Mouse (Mus musculus) limb, embryonic 11.5 days (tissue): ENCODE results near the gene Bnip1. TPM values are rescaled to one million over a fixed set of nuclear protein-coding genes. Genes with fewer than 3 reads are reported as not detected.

ENCODE experiments used
- ATAC-seq: fragments of 200-750 bp; cut with Nextera tagmentation; 2 replicates; pipeline ENCODE4 v1.8.0; 2017; ENCODE audit warnings: low read depth; ENCODE audit not compliant: insufficient number of reproducible peaks, low FRiP score, low TSS enrichment
- DNase-seq: peaks from one replicate; pipeline ENCODE4 v3.0.0-alpha.2; 2015; ENCODE audit warnings: low spot score
- H3K27ac ChIP-seq: fragments of 300-500 bp; sonication (generic); replicated peaks from 2 replicates; pipeline ENCODE4 v1.5.1; 2014; ENCODE audit warnings: low read depth, mild to moderate bottlenecking, low read length
- H3K27me3 ChIP-seq: fragments of 300-500 bp; sonication (generic); 2 replicates; pipeline ENCODE4 v1.6.1; 2014; ENCODE audit warnings: mild to moderate bottlenecking, low read length, mixed read lengths; ENCODE audit not compliant: control insufficient read depth, insufficient read depth
- H3K36me3 ChIP-seq: fragments of 300-500 bp; sonication (generic); 2 replicates; pipeline ENCODE4 v1.6.1; 2014; ENCODE audit warnings: mild to moderate bottlenecking, low read length, moderate library complexity, mixed read lengths; ENCODE audit not compliant: control insufficient read depth, insufficient read depth
- H3K4me1 ChIP-seq: fragments of 300-500 bp; sonication (generic); 2 replicates; pipeline ENCODE4 v1.6.1; 2014; ENCODE audit warnings: low read length, mixed read lengths; ENCODE audit not compliant: control insufficient read depth, insufficient read depth
- H3K4me2 ChIP-seq: fragments of 300-500 bp; sonication (generic); 2 replicates; pipeline ENCODE4 v1.6.1; 2014; ENCODE audit warnings: low read depth, mild to moderate bottlenecking, moderate library complexity; ENCODE audit not compliant: severe bottlenecking
- H3K4me3 ChIP-seq: fragments of 300-500 bp; sonication (generic); 2 replicates; pipeline ENCODE4 v1.5.1; 2014; ENCODE audit warnings: low read depth, low read length
- H3K9ac ChIP-seq: fragments of 300-500 bp; sonication (generic); 2 replicates; pipeline ENCODE4 v1.6.1; 2014; ENCODE audit warnings: mild to moderate bottlenecking, low read length
- H3K9me3 ChIP-seq: fragments of 300-500 bp; sonication (generic); 2 replicates; pipeline ENCODE4 v1.6.1; 2016; ENCODE audit warnings: low read length; ENCODE audit not compliant: control insufficient read depth
- WGBS: fragments of 180-500 bp; shearing (Covaris S2); extraction: QIAGEN DNeasy Blood & Tissue Kit; methylation state at CpG from one replicate; pipeline ENCODE4 v1.1.7; 2014; 5-methylcytosine and 5-hydroxymethylcytosine counted together
- polyA plus RNA-seq: library from polyadenylated mRNA; unstranded; fragments of >200 nt; fragmentation: Nextera tagmentation; extraction: Ambion mirVana; gene quantifications from 2 replicates; pipeline ENCODE4 v1.2.1, GENCODE M21; 2014

Bnip1 gene
- polyA plus RNA-seq, 1 experiment from 2014 or later: 51.5 TPM

- Histone ChIP-seq H3K36me3 (no peaks in the 10 kb centered on the region), H3K4me3 (no peak overlapping the region), H3K4me2 (no peak overlapping the region), H3K27me3 (no peaks in the 10 kb centered on the region), H3K9me3 (no peaks in the 10 kb centered on the region), H3K4me1 (0 out of 2 replicates have a peak, but pooled peaks cover 2% of the 10 kb centered on the region), H3K27ac (no peak overlapping the region), H3K9ac (no peak overlapping the region)
- DNase-seq (no peak), ATAC-seq (no peak)
- 87% methylated on average over 10 of the region's 10 CpGs for WGBS
These were observed 4.7 kb upstream of the Bnip1 start for GRCm38 (mm10) chr17:26776211-26776610.

DNA sequence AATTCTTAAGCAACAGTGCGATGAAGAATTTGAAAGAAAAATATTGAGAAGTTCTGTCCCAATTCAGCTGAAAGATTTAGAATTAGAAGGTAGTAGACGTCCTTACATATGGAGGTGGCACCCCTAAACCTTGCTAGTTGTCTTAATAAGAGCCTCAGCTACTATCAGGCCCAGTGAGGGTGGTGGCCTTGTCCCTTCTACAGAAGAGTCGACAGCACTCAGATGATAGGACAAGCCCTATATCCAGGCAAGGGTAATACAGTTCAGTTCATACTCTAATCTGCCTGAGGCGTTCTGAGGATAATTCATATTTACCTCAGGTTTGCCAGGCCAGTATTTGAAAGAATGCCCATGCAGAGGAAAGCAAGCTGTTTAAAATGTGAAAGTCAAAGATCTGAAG lies 2.9 kb upstream of the Bnip1 start:
- 88% methylated on average over 4 of the region's 4 CpGs for WGBS
- no peak for ATAC-seq
- Histone ChIP-seq H3K4me1 (peaks cover 2% of the 10 kb centered on the region; the same call in 1 of the 2 replicates), H3K27me3 (no peaks in the 10 kb centered on the region), H3K4me3 (no peak overlapping the region), H3K9ac (no peak overlapping the region), H3K4me2 (no peak overlapping the region), H3K36me3 (no peaks in the 10 kb centered on the region), H3K9me3 (no peaks in the 10 kb centered on the region), H3K27ac (no peak overlapping the region)
- DNase-seq: no peak

GRCm38 (mm10) chr17:26778430-26779100 lies 2.3 kb upstream of the Bnip1 start:
- H3K9ac ChIP-seq: no peak overlapping the region
- H3K27me3 ChIP-seq: no peaks in the 10 kb centered on the region
- no peaks in the 10 kb centered on the region for H3K9me3 ChIP-seq
- H3K4me2 ChIP-seq: no peak overlapping the region
- H3K4me3 ChIP-seq: no peak overlapping the region
- H3K36me3 ChIP-seq: no peaks in the 10 kb centered on the region
- ATAC-seq: no peak
- 95% methylated on average over 3 of the region's 3 CpGs for WGBS
- H3K27ac ChIP-seq: no peak overlapping the region
- peaks cover 2% of the 10 kb centered on the region; the same call in 1 of the 2 replicates for H3K4me1 ChIP-seq
- DNase-seq: no peak

DNA sequence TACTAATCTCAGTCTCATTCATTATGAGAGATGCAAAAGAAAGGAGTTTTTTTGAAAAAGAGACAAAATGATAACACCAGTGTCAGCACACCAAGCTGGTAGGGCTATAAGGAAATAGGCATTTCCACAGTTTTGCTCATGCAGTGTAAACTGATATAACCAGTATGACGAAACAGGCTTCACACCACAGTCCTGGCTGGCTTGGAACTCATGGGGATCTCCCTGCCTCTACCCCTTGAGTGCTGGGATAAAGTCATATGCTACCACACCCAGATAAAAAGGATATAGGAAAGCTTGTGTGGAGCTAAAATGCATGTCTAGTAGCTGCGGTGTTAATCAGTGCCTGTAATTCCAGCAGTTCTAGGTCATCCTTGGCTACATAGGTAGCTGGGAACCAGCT lies 1.4 kb upstream of the Bnip1 start:
- Histone ChIP-seq H3K9me3 (no peaks in the 10 kb centered on the region), H3K27ac (no peak overlapping the region), H3K4me3 (no peak overlapping the region), H3K9ac (no peak overlapping the region), H3K4me1 (peaks cover 2% of the 10 kb centered on the region; the same call in 1 of the 2 replicates), H3K4me2 (no peak overlapping the region), H3K36me3 (no peaks in the 10 kb centered on the region), H3K27me3 (no peaks in the 10 kb centered on the region)
- no peak for ATAC-seq
- no peak for DNase-seq
- WGBS: 91% methylated on average over 2 of the region's 2 CpGs

DNA sequence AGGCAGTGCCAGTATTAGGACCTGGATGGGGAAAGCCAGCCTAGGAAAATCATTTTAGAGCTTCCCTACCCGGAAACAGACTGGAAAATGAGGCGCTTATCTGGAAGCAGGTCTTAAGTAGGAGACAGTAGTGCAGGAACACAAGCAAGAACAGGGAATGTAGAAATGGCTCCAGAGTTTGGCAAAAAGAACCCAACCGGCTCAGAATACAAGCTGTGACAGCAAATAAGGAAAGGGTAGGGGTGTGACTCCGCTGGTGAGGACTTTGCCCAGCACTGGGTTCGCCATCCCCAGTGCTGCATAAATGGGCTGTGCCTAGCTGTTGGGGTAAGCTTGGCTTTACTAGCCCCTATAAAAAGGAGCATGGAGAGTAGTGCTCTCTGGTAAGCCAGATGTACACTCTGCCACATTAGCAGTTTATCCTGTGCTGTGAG lies 761 bp downstream of the Bnip1 start:
- ATAC-seq (no peak), DNase-seq (no peak)
- no peaks in the 10 kb centered on the region for H3K9me3 ChIP-seq
- peak overlapping the region; percentile 67 for H3K4me2 ChIP-seq
- no peaks in the 10 kb centered on the region for H3K27me3 ChIP-seq
- WGBS: 10% methylated on average over 5 of the region's 5 CpGs
- peaks cover 2% of the 10 kb centered on the region; the same call in 1 of the 2 replicates for H3K36me3 ChIP-seq
- peaks cover 2% of the 10 kb centered on the region; the same call in 1 of the 2 replicates for H3K4me1 ChIP-seq
- H3K4me3 ChIP-seq: peak overlapping the region; percentile 67
- peak overlapping the region; percentile 45; the same call in 1 of the 2 replicates for H3K27ac ChIP-seq
- H3K9ac ChIP-seq: peak overlapping the region; percentile 85

- Histone ChIP-seq H3K4me1 (peaks cover 2% of the 10 kb centered on the region; the same call in 1 of the 2 replicates), H3K9me3 (no peaks in the 10 kb centered on the region), H3K4me2 (no peak overlapping the region), H3K36me3 (peaks cover 2% of the 10 kb centered on the region; the same call in 1 of the 2 replicates), H3K27ac (no peak overlapping the region), H3K4me3 (no peak overlapping the region), H3K9ac (no peak overlapping the region), H3K27me3 (no peaks in the 10 kb centered on the region)
- no peak for DNase-seq
- 90% methylated on average over 8 of the region's 8 CpGs for WGBS
- ATAC-seq: no peak
These were observed 3.7 kb downstream of the Bnip1 start for GRCm38 (mm10) chr17:26784525-26784924.

- DNase-seq (no peak), ATAC-seq (no peak)
- no peak overlapping the region for H3K4me3 ChIP-seq
- no peaks in the 10 kb centered on the region for H3K9me3 ChIP-seq
- H3K27ac ChIP-seq: no peak overlapping the region
- H3K36me3 ChIP-seq: peaks cover 7% of the 10 kb centered on the region; the same call in 1 of the 2 replicates
- no peak overlapping the region for H3K4me2 ChIP-seq
- WGBS: 92% methylated on average over 7 of the region's 7 CpGs
- no peak overlapping the region for H3K9ac ChIP-seq
- no peaks in the 10 kb centered on the region; the same call in 1 of the 2 replicates for H3K4me1 ChIP-seq
- no peaks in the 10 kb centered on the region for H3K27me3 ChIP-seq
These were observed 5.7 kb downstream of the Bnip1 start for GRCm38 (mm10) chr17:26786586-26786985.

GRCm38 (mm10) chr17:26788986-26789385 lies 8.1 kb downstream of the Bnip1 start:
- DNase-seq (no peak), ATAC-seq (no peak)
- Histone ChIP-seq H3K36me3 (peaks cover 11% of the 10 kb centered on the region; the same call in 1 of the 2 replicates), H3K4me2 (no peak overlapping the region), H3K27ac (no peak overlapping the region), H3K4me1 (no peaks in the 10 kb centered on the region), H3K27me3 (no peaks in the 10 kb centered on the region), H3K4me3 (no peak overlapping the region), H3K9ac (no peak overlapping the region), H3K9me3 (no peaks in the 10 kb centered on the region)
- WGBS: 94% methylated on average over 8 of the region's 8 CpGs
